Mouse (Mus musculus) lung, embryonic 15.5 days (tissue): ENCODE measurements around the gene Hand1. TPM values are rescaled to one million over a fixed set of nuclear protein-coding genes. Genes with fewer than 3 reads are reported as not detected.
"Not testable (repeated sequence)": the region's sequence is repeated elsewhere in the genome, so short reads cannot be mapped to it uniquely, and the experiment has no call there.

Experiments
- ATAC-seq: fragments of 200-750 bp; cut with Nextera tagmentation; 2 replicates; pipeline ENCODE4 v1.8.0; 2017; ENCODE audit warnings: moderate number of reproducible peaks, borderline replicate concordance; ENCODE audit not compliant: low FRiP score, low TSS enrichment; ENCODE audit errors: extremely low read depth
- H3K27ac ChIP-seq: fragments of 300-500 bp; sonication (generic); 2 replicates; pipeline ENCODE4 v1.5.1; 2015; ENCODE audit warnings: moderate library complexity, mild to moderate bottlenecking, inconsistent platforms
- H3K27me3 ChIP-seq: fragments of 300-500 bp; sonication (generic); 2 replicates; pipeline ENCODE4 v1.6.1; 2015; ENCODE audit warnings: inconsistent platforms
- H3K36me3 ChIP-seq: fragments of 300-500 bp; sonication (generic); 2 replicates; pipeline ENCODE4 v1.6.1; 2015; ENCODE audit warnings: inconsistent platforms
- H3K4me1 ChIP-seq: fragments of 300-500 bp; sonication (generic); 2 replicates; pipeline ENCODE4 v1.6.1; 2015; ENCODE audit warnings: inconsistent platforms
- H3K4me2 ChIP-seq: fragments of 300-500 bp; sonication (generic); 2 replicates; pipeline ENCODE4 v1.6.1; 2015; ENCODE audit warnings: inconsistent platforms, mild to moderate bottlenecking, moderate library complexity
- H3K4me3 ChIP-seq: fragments of 300-500 bp; sonication (generic); 2 replicates; pipeline ENCODE4 v1.5.1; 2015; ENCODE audit warnings: mild to moderate bottlenecking, inconsistent platforms
- H3K9ac ChIP-seq: fragments of 300-500 bp; sonication (generic); 2 replicates; pipeline ENCODE4 v1.6.1; 2015; ENCODE audit warnings: inconsistent platforms
- H3K9me3 ChIP-seq: fragments of 300-500 bp; sonication (generic); 2 replicates; pipeline ENCODE4 v1.6.1; 2016; ENCODE audit warnings: inconsistent platforms
- WGBS: fragments of 180-500 bp; shearing (Covaris S2); methylation state at CpG from one replicate; pipeline ENCODE4 v1.1.7; 2015; 5-methylcytosine and 5-hydroxymethylcytosine counted together
- polyA plus RNA-seq: library from polyadenylated mRNA; unstranded; fragments of >200 nt; fragmentation: Nextera tagmentation; extraction: Ambion mirVana; gene quantifications from 2 replicates; pipeline ENCODE4 v1.2.1, GENCODE M21; 2015

Gene Hand1
- polyA plus RNA-seq, 1 experiment from 2014 or later = 0.36 TPM

DNA sequence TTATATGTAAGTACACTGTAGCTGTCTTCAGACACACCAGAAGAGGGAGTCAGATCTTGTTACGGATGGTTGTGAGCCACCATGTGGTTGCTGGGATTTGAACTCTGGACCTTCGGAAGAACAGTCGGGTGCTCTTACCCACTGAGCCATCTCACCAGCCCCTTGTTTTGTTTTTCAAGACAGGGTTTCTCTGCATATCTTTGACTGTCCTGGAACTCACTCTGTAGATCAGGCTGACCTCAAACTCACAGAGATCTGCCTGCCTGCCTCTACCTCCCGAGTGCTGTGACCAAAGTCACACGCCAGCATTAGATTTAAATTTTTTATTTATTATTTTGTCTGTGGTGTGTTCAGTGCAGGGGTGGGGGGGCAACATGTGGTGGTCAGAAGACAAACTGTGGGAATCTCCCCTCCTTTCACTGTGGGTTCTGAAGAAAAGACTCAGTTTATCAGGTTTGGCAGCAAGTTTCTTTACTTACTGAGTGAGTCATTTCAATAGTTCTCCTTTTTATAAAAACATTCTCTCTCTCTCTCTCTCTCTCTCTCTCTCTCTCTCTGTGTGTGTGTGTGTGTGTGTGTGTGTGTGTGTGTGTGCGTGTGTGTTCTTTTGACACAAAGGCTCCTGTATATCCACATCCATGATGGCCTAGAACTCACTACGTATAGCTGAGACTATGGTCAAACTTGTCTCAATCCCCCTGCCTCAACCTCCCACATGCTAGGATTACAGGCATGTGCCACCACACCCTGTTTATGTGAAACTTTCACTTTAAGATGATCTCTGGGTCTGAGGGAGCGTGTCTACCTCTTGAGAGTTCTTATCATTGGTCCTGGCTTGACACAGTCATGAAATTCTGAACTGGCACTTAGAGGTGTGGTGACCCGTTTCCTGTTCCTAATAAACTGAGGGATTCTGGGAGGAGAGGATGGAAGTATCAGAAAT is 14.1 kb upstream of the Hand1 start:
- not testable (repeated sequence) for H3K4me2 ChIP-seq, H3K4me3 ChIP-seq, ATAC-seq, H3K27ac ChIP-seq, H3K36me3 ChIP-seq, H3K4me1 ChIP-seq, H3K9me3 ChIP-seq, H3K9ac ChIP-seq
- 76% methylated on average over 9 of the region's 9 CpGs for WGBS
- H3K27me3 ChIP-seq = peaks cover 53% of the 10 kb centered on the region

DNA sequence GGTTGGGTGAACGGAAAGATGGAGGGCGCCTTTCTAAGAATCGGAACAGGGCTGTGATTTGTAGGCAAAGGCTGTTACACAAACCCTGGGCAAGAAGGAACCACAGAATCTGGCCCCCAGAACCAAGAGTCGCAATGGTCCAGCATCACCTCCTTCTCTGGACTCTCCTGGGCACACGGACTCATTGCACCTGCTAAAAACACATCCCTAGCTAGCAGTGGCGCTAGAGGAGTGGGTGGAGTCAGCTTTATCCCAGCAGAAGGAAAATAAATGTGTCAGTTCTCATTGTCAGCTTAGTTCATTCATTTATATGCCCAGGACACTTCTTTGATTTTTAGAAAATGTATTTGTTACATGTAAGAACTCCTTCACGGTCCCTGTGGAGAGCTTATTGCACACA is 8.8 kb upstream of the Hand1 start:
- H3K4me2 ChIP-seq = no peak overlapping the region
- WGBS = 32% methylated on average over 7 of the region's 7 CpGs
- ATAC-seq = no peak
- H3K27me3 ChIP-seq = peaks cover 81% of the 10 kb centered on the region
- no peak overlapping the region for H3K27ac ChIP-seq
- H3K36me3 ChIP-seq = no peaks in the 10 kb centered on the region
- no peaks in the 10 kb centered on the region for H3K9me3 ChIP-seq
- H3K9ac ChIP-seq = no peak overlapping the region
- H3K4me3 ChIP-seq = no peak overlapping the region
- H3K4me1 ChIP-seq = peaks cover 7% of the 10 kb centered on the region; the same call in 1 of the 2 replicates

DNA sequence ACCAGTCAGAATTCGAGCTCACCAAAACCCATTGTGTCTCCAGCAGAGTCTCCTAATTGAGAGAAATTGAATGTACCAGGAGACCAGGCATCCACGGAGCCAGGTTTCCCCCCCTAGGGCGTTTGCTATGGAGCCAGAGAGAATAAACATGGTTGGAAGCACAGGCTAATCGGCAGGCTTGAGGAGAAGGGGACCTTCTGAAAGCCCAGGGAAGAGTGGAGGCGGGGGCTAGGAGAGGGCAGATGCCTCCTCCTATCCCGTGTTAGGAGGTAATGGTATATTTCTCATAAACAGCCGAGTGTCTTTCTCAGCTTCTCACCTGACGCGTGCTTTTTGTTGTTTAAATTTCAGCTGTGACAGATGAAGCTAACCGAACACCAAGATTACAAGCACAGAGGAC is 8.4 kb upstream of the Hand1 start:
- H3K4me1 ChIP-seq = peaks cover 7% of the 10 kb centered on the region; the same call in 1 of the 2 replicates

DNA sequence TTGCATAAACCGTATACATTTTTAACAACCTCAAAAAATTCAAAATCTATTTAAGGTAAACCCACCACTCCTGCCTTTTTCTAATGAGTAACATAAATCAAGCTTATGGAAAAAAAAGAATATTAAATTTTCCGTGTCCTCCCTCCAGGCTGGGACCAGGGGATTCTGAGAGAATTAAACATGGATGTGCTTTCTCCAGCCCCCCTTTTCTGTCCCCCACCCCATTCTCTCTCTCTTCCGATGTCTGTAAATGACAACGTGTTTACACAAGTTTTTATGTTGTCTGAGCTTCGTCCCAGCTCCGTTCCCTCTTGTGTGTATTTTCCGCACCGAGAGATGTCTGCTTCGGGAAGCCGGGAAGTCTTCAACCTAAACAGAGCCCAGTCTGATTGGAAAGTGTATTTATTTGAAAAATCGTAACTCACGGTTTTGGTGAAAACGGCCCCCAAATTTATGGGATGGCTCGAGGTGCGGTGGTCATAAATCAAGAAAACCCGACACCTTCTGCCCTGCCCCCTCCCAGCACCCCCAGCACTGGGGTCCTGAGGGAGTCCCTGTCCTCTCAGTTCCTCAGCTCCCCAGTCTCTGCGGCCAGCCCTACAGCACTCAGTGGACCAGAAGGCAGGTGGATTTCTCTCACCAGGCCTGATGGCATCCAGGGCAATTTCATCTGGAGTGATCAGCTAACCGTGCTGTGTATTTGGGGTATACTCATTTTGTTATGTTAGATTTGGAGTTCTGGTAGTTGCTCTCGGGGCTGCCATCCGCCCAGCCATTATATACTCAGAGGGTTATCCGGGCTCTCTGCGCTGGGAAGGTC is 5.5 kb upstream of the Hand1 start:
- Histone ChIP-seq H3K4me1 (peaks cover 12% of the 10 kb centered on the region; the same call in 1 of the 2 replicates), H3K36me3 (no peaks in the 10 kb centered on the region), H3K9me3 (no peaks in the 10 kb centered on the region), H3K4me3 (no peak overlapping the region), H3K4me2 (no peak overlapping the region), H3K9ac (no peak overlapping the region), H3K27ac (no peak overlapping the region), H3K27me3 (peaks cover 100% of the 10 kb centered on the region)
- no peak for ATAC-seq
- WGBS = 7% methylated on average over 22 of the region's 22 CpGs

More for the DNA sequence above, 8.4 kb upstream of the Hand1 start:
- Histone ChIP-seq H3K27ac (no peak overlapping the region), H3K27me3 (peaks cover 85% of the 10 kb centered on the region), H3K9me3 (no peaks in the 10 kb centered on the region), H3K4me2 (no peak overlapping the region), H3K9ac (no peak overlapping the region), H3K36me3 (no peaks in the 10 kb centered on the region), H3K4me3 (no peak overlapping the region)
- 21% methylated on average over 10 of the region's 10 CpGs for WGBS
- ATAC-seq = no peak

DNA sequence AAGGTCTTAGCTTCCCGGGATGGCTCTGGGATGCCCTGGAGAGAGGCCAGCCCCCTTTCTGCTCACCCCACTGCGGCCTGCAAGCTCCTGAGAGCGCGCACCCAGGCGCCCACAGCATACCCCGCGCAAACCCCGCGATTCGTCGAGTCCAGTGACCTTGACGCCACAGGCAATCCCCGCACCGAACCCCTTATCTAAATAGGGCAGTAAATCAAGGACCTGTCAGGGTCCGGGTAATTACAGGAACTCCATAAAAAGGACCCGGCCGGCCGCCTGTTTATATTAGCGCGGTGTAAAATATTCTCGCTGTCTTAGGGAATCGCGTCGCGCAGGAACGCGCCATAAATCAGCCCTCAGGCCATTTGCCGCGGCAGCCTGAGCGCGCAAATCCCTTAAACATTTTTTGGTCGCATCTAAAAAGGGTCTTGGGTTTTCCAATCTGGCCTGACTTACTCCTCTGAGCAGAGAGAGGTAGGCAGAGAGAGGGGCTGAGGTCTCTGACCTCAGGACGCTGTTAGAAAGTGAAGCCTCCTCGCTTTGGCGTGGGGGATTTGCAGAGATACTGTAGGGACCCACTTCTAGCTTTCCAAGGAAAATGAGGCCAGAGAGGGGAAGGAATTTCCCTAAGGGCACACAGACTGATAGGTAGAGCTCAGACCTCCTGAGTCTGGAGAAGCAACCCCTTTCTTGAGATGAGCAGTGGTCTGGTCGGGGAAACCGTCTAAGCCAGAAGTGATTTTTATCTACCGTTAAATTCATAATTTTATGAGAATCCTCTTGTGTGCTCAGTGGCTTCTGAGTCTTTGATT is 4.5 kb upstream of the Hand1 start:
- ATAC-seq = no peak
- Histone ChIP-seq H3K9me3 (no peaks in the 10 kb centered on the region), H3K27me3 (peaks cover 100% of the 10 kb centered on the region), H3K27ac (no peak overlapping the region), H3K36me3 (no peaks in the 10 kb centered on the region), H3K4me1 (peaks cover 12% of the 10 kb centered on the region; the same call in 1 of the 2 replicates), H3K9ac (no peak overlapping the region), H3K4me2 (no peak overlapping the region), H3K4me3 (no peak overlapping the region)
- 1% methylated on average over 38 of the region's 38 CpGs for WGBS

DNA sequence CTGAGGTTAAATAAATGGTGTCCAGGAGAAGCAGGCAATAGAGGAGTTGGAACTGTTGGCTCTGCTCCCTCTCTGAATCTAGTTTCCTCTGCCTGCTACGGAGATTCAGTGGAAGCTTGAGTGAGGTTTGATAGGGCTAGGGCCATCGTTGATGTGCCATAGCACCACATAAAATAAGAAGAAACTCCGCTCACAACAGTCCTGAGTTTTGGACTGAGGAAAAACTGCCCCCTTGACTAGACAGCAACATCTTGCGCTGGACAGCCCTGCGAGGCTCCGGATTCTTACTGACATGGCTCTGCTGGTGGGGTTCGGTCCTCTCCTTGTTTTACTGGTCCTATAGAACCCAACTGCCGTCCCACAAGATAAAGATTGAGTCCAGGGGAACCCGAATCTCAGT is 3.8 kb upstream of the Hand1 start:
- no peak overlapping the region for H3K27ac ChIP-seq
- H3K9me3 ChIP-seq = no peaks in the 10 kb centered on the region
- H3K36me3 ChIP-seq = no peaks in the 10 kb centered on the region
- no peak for ATAC-seq
- H3K4me1 ChIP-seq = peaks cover 12% of the 10 kb centered on the region; the same call in 1 of the 2 replicates
- H3K27me3 ChIP-seq = peaks cover 100% of the 10 kb centered on the region
- no peak overlapping the region for H3K4me2 ChIP-seq
- WGBS = 10% methylated on average over 9 of the region's 9 CpGs
- no peak overlapping the region for H3K4me3 ChIP-seq
- H3K9ac ChIP-seq = no peak overlapping the region

DNA sequence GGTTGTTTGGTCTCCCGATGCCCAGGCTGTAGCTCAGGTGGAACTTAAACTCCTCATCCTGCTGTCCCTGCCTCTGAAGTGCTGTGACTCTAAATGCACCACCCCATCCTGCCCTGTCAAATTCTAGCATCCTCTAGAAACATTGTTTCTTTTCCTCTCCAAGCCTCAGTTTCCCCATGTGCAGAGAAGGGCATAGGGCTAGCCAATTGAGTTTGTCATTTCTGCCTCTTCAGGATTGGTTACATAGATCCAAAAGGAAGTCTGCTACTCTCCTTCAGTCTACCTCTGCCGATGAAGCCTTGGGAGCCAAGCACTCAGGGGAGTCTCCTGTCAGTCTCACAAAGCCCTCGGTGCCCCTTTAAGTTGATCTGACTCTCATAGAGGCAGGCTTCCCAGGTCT is 3.3 kb upstream of the Hand1 start:
- Histone ChIP-seq H3K36me3 (no peaks in the 10 kb centered on the region), H3K9me3 (no peaks in the 10 kb centered on the region), H3K4me3 (no peak overlapping the region), H3K4me2 (no peak overlapping the region), H3K4me1 (peaks cover 12% of the 10 kb centered on the region; the same call in 1 of the 2 replicates), H3K27me3 (peaks cover 100% of the 10 kb centered on the region), H3K27ac (no peak overlapping the region), H3K9ac (no peak overlapping the region)
- no peak for ATAC-seq
- WGBS = 10% methylated on average over 3 of the region's 3 CpGs

DNA sequence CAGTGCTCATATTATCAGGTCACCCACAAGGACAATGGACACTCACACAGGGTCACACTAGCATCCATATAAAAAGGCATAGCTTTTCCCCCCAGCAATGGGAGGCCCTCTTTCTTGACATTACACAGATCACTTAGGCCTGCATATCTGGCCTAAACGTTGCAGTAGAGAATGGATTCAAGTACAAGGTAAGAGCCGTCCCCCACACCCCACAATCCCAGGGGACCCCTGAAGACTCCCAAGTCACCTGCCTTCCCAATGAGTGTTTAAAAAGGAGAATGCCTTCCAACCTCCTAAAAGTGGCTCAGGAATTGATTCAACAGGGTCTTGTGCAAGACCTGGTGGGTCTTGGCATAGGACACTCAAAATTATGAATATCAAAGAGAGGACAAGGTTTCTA is 2.7 kb upstream of the Hand1 start:
- H3K9ac ChIP-seq = no peak overlapping the region
- WGBS = 14% methylated on average over 2 of the region's 2 CpGs
- H3K4me2 ChIP-seq = no peak overlapping the region
- peaks cover 100% of the 10 kb centered on the region for H3K27me3 ChIP-seq
- no peaks in the 10 kb centered on the region for H3K36me3 ChIP-seq
- H3K4me3 ChIP-seq = no peak overlapping the region
- ATAC-seq = no peak
- H3K9me3 ChIP-seq = no peaks in the 10 kb centered on the region
- H3K27ac ChIP-seq = no peak overlapping the region
- peaks cover 12% of the 10 kb centered on the region; the same call in 1 of the 2 replicates for H3K4me1 ChIP-seq

DNA sequence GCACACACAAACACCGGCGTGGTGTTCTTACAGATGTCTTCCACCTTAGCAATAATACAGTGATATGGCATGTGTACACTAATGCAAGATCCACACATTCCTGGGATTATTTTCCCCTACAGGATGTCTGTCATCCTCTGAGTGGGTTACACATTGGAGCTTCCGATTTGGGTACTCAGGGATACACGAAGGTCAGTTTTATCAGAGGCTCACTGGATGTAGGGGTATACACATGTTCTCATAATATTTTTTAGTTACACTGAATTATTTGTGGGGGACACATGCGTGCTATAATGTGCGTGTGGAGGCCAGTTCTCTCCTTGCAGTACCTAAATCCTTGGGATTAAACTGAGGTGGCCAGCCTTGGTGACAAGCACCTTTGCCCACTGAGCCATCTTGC is 1.4 kb upstream of the Hand1 start:
- H3K9ac ChIP-seq = no peak overlapping the region
- H3K9me3 ChIP-seq = no peaks in the 10 kb centered on the region
- no peak for ATAC-seq
- H3K4me2 ChIP-seq = no peak overlapping the region
- H3K36me3 ChIP-seq = no peaks in the 10 kb centered on the region
- H3K4me1 ChIP-seq = peaks cover 12% of the 10 kb centered on the region; the same call in 1 of the 2 replicates
- no peak overlapping the region for H3K27ac ChIP-seq
- peaks cover 100% of the 10 kb centered on the region for H3K27me3 ChIP-seq
- 12% methylated on average over 6 of the region's 6 CpGs for WGBS
- no peak overlapping the region for H3K4me3 ChIP-seq

DNA sequence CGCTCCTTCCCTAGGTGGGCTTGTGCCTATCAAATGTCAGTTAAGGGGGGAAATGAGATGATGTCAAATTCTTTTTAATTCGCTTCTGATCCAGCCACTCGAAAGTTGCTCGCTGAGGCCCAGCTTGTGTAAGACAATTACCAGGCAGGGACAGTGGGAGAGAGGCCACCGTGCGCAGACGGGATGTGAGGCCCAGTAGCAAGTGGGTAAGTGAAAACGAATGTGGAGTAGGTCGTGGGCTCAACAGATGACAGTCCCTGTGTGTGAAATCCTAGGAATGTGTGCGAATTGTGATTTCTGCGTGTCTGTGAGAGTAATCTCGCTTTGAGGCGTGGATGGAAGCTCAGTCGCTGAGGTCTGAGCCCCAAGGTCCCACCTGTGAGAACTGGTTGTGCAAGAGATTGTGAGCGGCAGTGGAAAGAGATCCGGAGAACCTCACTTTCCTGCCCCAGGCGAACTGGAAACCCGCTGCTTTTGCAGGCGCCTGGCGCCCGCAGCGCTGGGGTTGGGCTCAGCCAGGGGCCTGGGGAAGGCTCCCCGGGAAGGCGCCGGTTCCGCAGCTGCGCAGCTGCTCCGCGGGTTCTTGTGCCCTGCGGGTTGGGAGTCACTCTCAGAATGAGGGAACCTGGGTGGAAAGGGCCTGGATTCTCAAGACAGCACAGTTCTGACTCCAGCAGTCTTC is 819 bp upstream of the Hand1 start:
- H3K9ac ChIP-seq = no peak overlapping the region
- H3K4me2 ChIP-seq = no peak overlapping the region
- peaks cover 100% of the 10 kb centered on the region for H3K27me3 ChIP-seq
- H3K27ac ChIP-seq = no peak overlapping the region
- H3K4me1 ChIP-seq = peaks cover 12% of the 10 kb centered on the region; the same call in 1 of the 2 replicates
- 5% methylated on average over 30 of the region's 30 CpGs for WGBS
- H3K36me3 ChIP-seq = no peaks in the 10 kb centered on the region
- ATAC-seq = no peak
- no peaks in the 10 kb centered on the region for H3K9me3 ChIP-seq
- no peak overlapping the region for H3K4me3 ChIP-seq

DNA sequence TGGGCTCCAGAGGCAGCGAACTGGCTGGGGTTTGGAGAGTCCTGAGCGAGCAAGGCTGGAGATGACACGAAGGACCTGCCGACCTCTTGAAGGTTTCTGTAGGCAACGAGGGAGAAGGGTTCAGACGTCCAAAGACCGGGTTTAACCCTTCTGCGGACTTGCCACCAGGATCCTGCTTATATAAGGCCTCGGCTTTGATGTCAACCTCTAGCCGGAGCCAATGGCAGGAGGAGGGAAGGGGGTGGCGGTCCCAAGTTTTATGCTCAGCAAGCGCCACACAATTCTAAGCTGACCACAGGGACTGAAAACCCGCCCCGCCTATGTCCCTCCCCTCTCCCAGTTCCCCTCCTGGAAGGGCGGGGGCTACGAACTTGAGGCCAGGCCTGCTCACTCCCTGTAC is 757 bp downstream of the Hand1 start:
- Histone ChIP-seq H3K4me2 (no peak overlapping the region), H3K4me1 (peaks cover 17% of the 10 kb centered on the region)

More for the DNA sequence above, 757 bp downstream of the Hand1 start:
- Histone ChIP-seq H3K27me3 (peaks cover 99% of the 10 kb centered on the region), H3K36me3 (no peaks in the 10 kb centered on the region), H3K9ac (no peak overlapping the region), H3K4me3 (no peak overlapping the region), H3K27ac (no peak overlapping the region), H3K9me3 (no peaks in the 10 kb centered on the region)
- 17% methylated on average over 16 of the region's 16 CpGs for WGBS
- no peak for ATAC-seq
